Mouse (Mus musculus) stomach, embryonic 14.5 days (tissue): ENCODE measurements at regions not wholly inside any gene's neighbourhood (a gene's known extent, or its start where the extent isn't known, plus 50 kb on each side); places are given as distances from the start of the nearest gene placed in this dataset.

Experiments
- ATAC-seq: fragments of 200-750 bp; cut with Nextera tagmentation; 2 replicates; pipeline ENCODE4 v1.8.0; 2017; ENCODE audit warnings: low read depth, moderate TSS enrichment; ENCODE audit not compliant: insufficient number of reproducible peaks, insufficient read depth, low FRiP score
- H3K27ac ChIP-seq: fragments of 300-500 bp; sonication (generic); 2 replicates; pipeline ENCODE4 v1.5.1; 2014; ENCODE audit warnings: mild to moderate bottlenecking, low read length, moderate library complexity, mixed read lengths
- H3K27me3 ChIP-seq: fragments of 300-500 bp; sonication (generic); 2 replicates; pipeline ENCODE4 v1.6.1; 2014; ENCODE audit warnings: low read length, control low read depth, mixed read lengths; ENCODE audit not compliant: control insufficient read depth, insufficient read depth
- H3K36me3 ChIP-seq: fragments of 300-500 bp; sonication (generic); 2 replicates; pipeline ENCODE4 v1.6.1; 2014; ENCODE audit warnings: mild to moderate bottlenecking, control low read depth, low read length, moderate library complexity, mixed read lengths; ENCODE audit not compliant: control insufficient read depth, insufficient read depth
- H3K4me1 ChIP-seq: fragments of 300-500 bp; sonication (generic); 2 replicates; pipeline ENCODE4 v1.6.1; 2014; ENCODE audit warnings: low read length, control low read depth, mixed read lengths; ENCODE audit not compliant: control insufficient read depth, insufficient read depth
- H3K4me2 ChIP-seq: fragments of 300-500 bp; sonication (generic); replicated peaks from 2 replicates; pipeline ENCODE4 v1.6.1; 2014; ENCODE audit warnings: low read depth, low read length, control low read depth
- H3K4me3 ChIP-seq: fragments of 300-500 bp; sonication (generic); 2 replicates; pipeline ENCODE4 v1.5.1; 2014; ENCODE audit warnings: low read depth, low read length, control low read depth
- H3K9ac ChIP-seq: fragments of 300-500 bp; sonication (generic); replicated peaks from 2 replicates; pipeline ENCODE4 v1.6.1; 2014; ENCODE audit warnings: low read depth, mild to moderate bottlenecking, control low read depth, low read length, moderate library complexity, mixed read lengths
- H3K9me3 ChIP-seq: fragments of 300-500 bp; sonication (generic); 2 replicates; pipeline ENCODE4 v1.6.1; 2016; ENCODE audit warnings: low read depth, low read length, control low read depth; ENCODE audit not compliant: control insufficient read depth
- WGBS: fragments of 180-500 bp; shearing (Covaris S2); extraction: QIAGEN DNeasy Blood & Tissue Kit; methylation state at CpG from one replicate; pipeline ENCODE4 v1.1.7; 2014; 5-methylcytosine and 5-hydroxymethylcytosine counted together

- peak overlapping the region; percentile 28; the same call in 1 of the 2 replicates for H3K4me3 ChIP-seq
Measured at GRCm38 (mm10) chr5:120301672-120302071, 129.8 kb upstream of the Lhx5 start.

GRCm38 (mm10) chr5:120302307-120302706 is 129.2 kb upstream of the Lhx5 start:
- Histone ChIP-seq H3K36me3 (no peaks in the 10 kb centered on the region), H3K27me3 (peaks cover 36% of the 10 kb centered on the region), H3K4me1 (0 out of 2 replicates have a peak, but pooled peaks cover 7% of the 10 kb centered on the region), H3K4me2 (peak overlapping the region; percentile 46), H3K9ac (no peak overlapping the region), H3K4me3 (peak overlapping the region; percentile 28), H3K27ac (no peak overlapping the region), H3K9me3 (no peaks in the 10 kb centered on the region)
- no peak for ATAC-seq
- whole genome bisulfite sequencing = 2% methylated on average over 47 of the region's 47 CpGs

More at GRCm38 (mm10) chr5:120301672-120302071, 129.8 kb upstream of the Lhx5 start:
- peak overlapping the region; percentile 46; the same call in 1 of the 2 replicates for H3K4me2 ChIP-seq
- WGBS = 7% methylated on average over 16 of the region's 16 CpGs
- no peaks in the 10 kb centered on the region for H3K36me3 ChIP-seq
- 0 out of 2 replicates have a peak, but pooled peaks cover 7% of the 10 kb centered on the region for H3K4me1 ChIP-seq
- peaks cover 36% of the 10 kb centered on the region for H3K27me3 ChIP-seq
- ATAC-seq = no peak
- no peaks in the 10 kb centered on the region for H3K9me3 ChIP-seq
- no peak overlapping the region for H3K27ac ChIP-seq
- no peak overlapping the region for H3K9ac ChIP-seq

- Histone ChIP-seq H3K36me3 (no peaks in the 10 kb centered on the region), H3K9me3 (no peaks in the 10 kb centered on the region), H3K4me1 (0 out of 2 replicates have a peak, but pooled peaks cover 7% of the 10 kb centered on the region), H3K4me2 (no peak overlapping the region), H3K27me3 (peaks cover 36% of the 10 kb centered on the region), H3K27ac (no peak overlapping the region), H3K9ac (no peak overlapping the region), H3K4me3 (no peak overlapping the region)
- no peak for ATAC-seq
- 23% methylated on average over 13 of the region's 13 CpGs for WGBS
Measured at GRCm38 (mm10) chr5:120304295-120304701, 127.2 kb upstream of the Lhx5 start.

- no peak for ATAC-seq
- Histone ChIP-seq H3K27me3 (no peaks in the 10 kb centered on the region), H3K4me1 (no peaks in the 10 kb centered on the region), H3K9me3 (no peaks in the 10 kb centered on the region), H3K9ac (no peak overlapping the region), H3K4me2 (no peak overlapping the region), H3K27ac (no peak overlapping the region), H3K4me3 (no peak overlapping the region), H3K36me3 (no peaks in the 10 kb centered on the region)
- WGBS = 85% methylated on average over 6 of the region's 6 CpGs
Measured at GRCm38 (mm10) chr5:120312299-120312698, 119.2 kb upstream of the Lhx5 start.

GRCm38 (mm10) chr5:120313984-120314383 is 117.5 kb upstream of the Lhx5 start:
- Histone ChIP-seq H3K4me3 (no peak overlapping the region), H3K27me3 (no peaks in the 10 kb centered on the region), H3K27ac (no peak overlapping the region), H3K36me3 (no peaks in the 10 kb centered on the region), H3K9ac (no peak overlapping the region), H3K4me2 (no peak overlapping the region), H3K4me1 (no peaks in the 10 kb centered on the region), H3K9me3 (no peaks in the 10 kb centered on the region)
- ATAC-seq = no peak
- WGBS = 78% methylated on average over 6 of the region's 6 CpGs

GRCm38 (mm10) chr5:120315116-120315515 is 116.4 kb upstream of the Lhx5 start:
- 53% methylated on average over 8 of the region's 8 CpGs for WGBS
- no peak overlapping the region for H3K9ac ChIP-seq
- no peaks in the 10 kb centered on the region for H3K27me3 ChIP-seq
- no peak overlapping the region for H3K4me2 ChIP-seq
- H3K9me3 ChIP-seq = no peaks in the 10 kb centered on the region
- no peak overlapping the region for H3K4me3 ChIP-seq
- no peaks in the 10 kb centered on the region for H3K36me3 ChIP-seq
- H3K27ac ChIP-seq = no peak overlapping the region
- H3K4me1 ChIP-seq = no peaks in the 10 kb centered on the region
- no peak for ATAC-seq

- Histone ChIP-seq H3K27ac (no peak overlapping the region), H3K36me3 (no peaks in the 10 kb centered on the region), H3K4me3 (no peak overlapping the region), H3K27me3 (no peaks in the 10 kb centered on the region), H3K4me1 (peaks cover 4% of the 10 kb centered on the region), H3K9me3 (no peaks in the 10 kb centered on the region), H3K4me2 (no peak overlapping the region), H3K9ac (no peak overlapping the region)
- 33% methylated on average over 1 of the region's 1 CpGs for WGBS
- ATAC-seq = no peak
Measured at GRCm38 (mm10) chr5:120318951-120319350, 112.5 kb upstream of the Lhx5 start.

- Histone ChIP-seq H3K9me3 (no peaks in the 10 kb centered on the region), H3K27ac (no peak overlapping the region), H3K27me3 (no peaks in the 10 kb centered on the region), H3K36me3 (no peaks in the 10 kb centered on the region), H3K4me3 (peak overlapping the region; percentile 25), H3K4me2 (peak overlapping the region; percentile 44), H3K4me1 (peaks cover 4% of the 10 kb centered on the region), H3K9ac (no peak overlapping the region)
- 2% methylated on average over 29 of the region's 30 CpGs for WGBS
- no peak for ATAC-seq
Measured at GRCm38 (mm10) chr5:120322031-120322731, 109.3 kb upstream of the Lhx5 start.
